Mouse (Mus musculus) MEL (cell line): ENCODE measurements at regions not wholly inside any gene's neighbourhood (a gene's known extent, or its start where the extent isn't known, plus 50 kb on each side); places are given as distances from the start of the nearest gene placed in this dataset.
A peak's percentile ranks its signal among the peaks of the same experiment; 100 is the strongest.

Experiments
- DNase-seq: peaks from one replicate; pipeline ENCODE4 v3.0.0; 2011; ENCODE audit warnings: low read depth, low spot score
- H3K27ac ChIP-seq: 2 replicates; pipeline ENCODE4 v1.5.1; 2012; ENCODE audit warnings: low read depth, mild to moderate bottlenecking, control low read depth, low read length, moderate library complexity; ENCODE audit not compliant: control insufficient read depth
- H3K27me3 ChIP-seq, 2 experiments: fragments of 150-350 bp in 1 of 2; sonication (generic) in 1 of 2; 2 replicates each; pipeline ENCODE4 v1.6.1; 2012; ENCODE audit warnings: low read length in 2 of 2, mild to moderate bottlenecking in 2 of 2, improper control_type of control experiment in 1 of 2, moderate library complexity in 1 of 2; ENCODE audit not compliant: insufficient read depth in 2 of 2, control insufficient read depth in 1 of 2
- H3K36me3 ChIP-seq, 2 experiments: 2 replicates each; pipeline ENCODE4 v1.6.1; 2012 to 2014; ENCODE audit warnings: low read length in 2 of 2, improper control_type of control experiment in 1 of 2, inconsistent platforms in 1 of 2, mild to moderate bottlenecking in 1 of 2; ENCODE audit not compliant: insufficient read depth in 2 of 2, control insufficient read depth in 1 of 2
- H3K4me1 ChIP-seq, 2 experiments: fragments of 150-350 bp in 1 of 2; sonication (generic) in 1 of 2; 2 replicates each; pipeline ENCODE4 v1.6.1; 2012; ENCODE audit warnings: low read length in 2 of 2, improper control_type of control experiment in 1 of 2, mild to moderate bottlenecking in 1 of 2; ENCODE audit not compliant: insufficient read depth in 2 of 2, control insufficient read depth in 1 of 2
- H3K4me3 ChIP-seq, 2 experiments: fragments of 150-350 bp in 1 of 2; sonication (generic) in 1 of 2; 2 replicates each; pipeline ENCODE4 v1.5.1; 2012; ENCODE audit warnings: low read depth in 2 of 2, low read length in 2 of 2, mild to moderate bottlenecking in 2 of 2, moderate library complexity in 2 of 2, control low read depth in 1 of 2, improper control_type of control experiment in 1 of 2; ENCODE audit not compliant: control insufficient read depth in 1 of 2, insufficient read depth in 1 of 2
- H3K79me2 ChIP-seq: 2 replicates; pipeline ENCODE4 v1.6.1; 2012; ENCODE audit warnings: mild to moderate bottlenecking, low read length, moderate library complexity; ENCODE audit not compliant: control insufficient read depth, poor library complexity, insufficient read depth
- H3K9ac ChIP-seq: 2 replicates; pipeline ENCODE4 v1.6.1; 2012; ENCODE audit warnings: low read depth, mild to moderate bottlenecking, control low read depth, low read length, moderate library complexity; ENCODE audit not compliant: control insufficient read depth, poor library complexity, severe bottlenecking
- H3K9me3 ChIP-seq: fragments of 150-350 bp; sonication (generic); replicated peaks from 2 replicates; pipeline ENCODE4 v1.6.1; 2012; ENCODE audit warnings: mild to moderate bottlenecking, low read length, improper control_type of control experiment, moderate library complexity; ENCODE audit not compliant: insufficient read depth
- E2F4 ChIP-seq: IDR thresholded peaks from 2 replicates; pipeline ENCODE4 v1.6.1; 2011; ENCODE audit warnings: low read depth, low read length, improper control_type of control experiment, borderline replicate concordance
- ELF1 ChIP-seq: IDR thresholded peaks from 2 replicates; pipeline ENCODE4 v1.6.1; 2014; ENCODE audit warnings: low read depth, mild to moderate bottlenecking, inconsistent platforms, low read length, improper control_type of control experiment, moderate library complexity
- EP300 ChIP-seq, 2 experiments: IDR thresholded peaks; 2 replicates each; pipeline ENCODE4 v1.6.1; 2011; ENCODE audit warnings: improper control_type of control experiment in 2 of 2, low read length in 2 of 2, low read depth in 1 of 2, mild to moderate bottlenecking in 1 of 2
- ETS1 ChIP-seq: IDR thresholded peaks from 2 replicates; pipeline ENCODE4 v1.6.1; 2012; ENCODE audit warnings: low read depth, mild to moderate bottlenecking, inconsistent platforms, low read length, improper control_type of control experiment, moderate library complexity
- GABPA ChIP-seq: IDR thresholded peaks from 2 replicates; pipeline ENCODE4 v1.6.1; 2012; ENCODE audit warnings: low read depth, mild to moderate bottlenecking, inconsistent platforms, low read length, improper control_type of control experiment, moderate library complexity
- GATA1 ChIP-seq: IDR thresholded peaks from 2 replicates; pipeline ENCODE4 v1.6.1; 2011; ENCODE audit warnings: low read depth, low read length, improper control_type of control experiment
- JUND ChIP-seq: IDR thresholded peaks from 2 replicates; pipeline ENCODE4 v1.6.1; 2011; ENCODE audit warnings: low read depth, mild to moderate bottlenecking, improper control_type of control experiment, low read length
- KAT2A ChIP-seq: conservative IDR thresholded peaks from 2 replicates; pipeline ENCODE4 v1.6.1; 2012; ENCODE audit warnings: low read depth, low read length, improper control_type of control experiment, inconsistent platforms
- MAFK ChIP-seq: IDR thresholded peaks from 2 replicates; pipeline ENCODE4 v1.6.1; 2011; ENCODE audit warnings: low read depth, mild to moderate bottlenecking, low read length, improper control_type of control experiment, borderline replicate concordance
- MAZ ChIP-seq: IDR thresholded peaks from 2 replicates; pipeline ENCODE4 v1.6.1; 2012; ENCODE audit warnings: low read depth, mild to moderate bottlenecking, inconsistent platforms, low read length, improper control_type of control experiment
- MEF2A ChIP-seq: IDR thresholded peaks from 2 replicates; pipeline ENCODE4 v1.6.1; 2014; ENCODE audit warnings: low read depth, mild to moderate bottlenecking, inconsistent platforms, low read length, improper control_type of control experiment; ENCODE audit not compliant: poor library complexity, insufficient replicate concordance, severe bottlenecking; ENCODE audit errors: extremely low read depth
- MXI1 ChIP-seq: IDR thresholded peaks from 2 replicates; pipeline ENCODE4 v1.6.1; 2011; ENCODE audit warnings: mild to moderate bottlenecking, low read depth, low read length, improper control_type of control experiment
- MYB ChIP-seq: IDR thresholded peaks from 2 replicates; pipeline ENCODE4 v1.6.1; 2011; ENCODE audit warnings: mild to moderate bottlenecking, low read depth, low read length, improper control_type of control experiment
- MYC ChIP-seq: IDR thresholded peaks from 2 replicates; pipeline ENCODE4 v1.6.1; 2011; ENCODE audit warnings: low read depth, mild to moderate bottlenecking, low read length, improper control_type of control experiment, moderate library complexity
- NELFE ChIP-seq: IDR thresholded peaks from 2 replicates; pipeline ENCODE4 v1.6.1; 2011; ENCODE audit warnings: low read depth, low read length, improper control_type of control experiment
- NRF1 ChIP-seq: IDR thresholded peaks from 2 replicates; pipeline ENCODE4 v1.6.1; 2014; ENCODE audit warnings: low read depth, mild to moderate bottlenecking, inconsistent platforms, low read length, improper control_type of control experiment, moderate library complexity; ENCODE audit not compliant: poor library complexity, insufficient read depth, severe bottlenecking
- POLR2A ChIP-seq, 2 experiments: IDR thresholded peaks; 2 replicates each; pipeline ENCODE4 v1.6.1; 2011 to 2012; ENCODE audit warnings: low read length in 2 of 2, mild to moderate bottlenecking in 2 of 2, control low read depth in 1 of 2, improper control_type of control experiment in 1 of 2, low read depth in 1 of 2, moderate library complexity in 1 of 2; ENCODE audit not compliant: control insufficient read depth in 1 of 2, insufficient read depth in 1 of 2, poor library complexity in 1 of 2
- POLR2AphosphoS2 ChIP-seq: IDR thresholded peaks from 2 replicates; pipeline ENCODE4 v1.6.1; 2011; ENCODE audit warnings: low read length, improper control_type of control experiment
- RAD21 ChIP-seq: IDR thresholded peaks from 2 replicates; pipeline ENCODE4 v1.6.1; 2011; ENCODE audit warnings: mild to moderate bottlenecking, low read depth, low read length, improper control_type of control experiment
- RCOR1 ChIP-seq: IDR thresholded peaks from 2 replicates; pipeline ENCODE4 v1.6.1; 2012; ENCODE audit warnings: low read depth, mild to moderate bottlenecking, inconsistent platforms, low read length, improper control_type of control experiment
- SMC3 ChIP-seq: IDR thresholded peaks from 2 replicates; pipeline ENCODE4 v1.6.1; 2011; ENCODE audit warnings: low read depth, low read length, improper control_type of control experiment
- TAL1 ChIP-seq: IDR thresholded peaks from 2 replicates; pipeline ENCODE4 v1.6.1; 2012; ENCODE audit warnings: mild to moderate bottlenecking, inconsistent platforms, low read length, moderate library complexity, mixed read lengths
- TCF12 ChIP-seq: IDR thresholded peaks from 2 replicates; pipeline ENCODE4 v1.6.1; 2014; ENCODE audit warnings: low read depth, mild to moderate bottlenecking, inconsistent platforms, low read length, improper control_type of control experiment, moderate library complexity
- USF1 ChIP-seq: IDR thresholded peaks from 2 replicates; pipeline ENCODE4 v1.6.1; 2014; ENCODE audit warnings: low read depth, mild to moderate bottlenecking, inconsistent platforms, low read length, improper control_type of control experiment, moderate library complexity
- USF2 ChIP-seq, 2 experiments: IDR thresholded peaks; 2 replicates each; pipeline ENCODE4 v1.6.1; 2011 to 2012; ENCODE audit warnings: improper control_type of control experiment in 2 of 2, low read length in 2 of 2, borderline replicate concordance in 1 of 2, inconsistent platforms in 1 of 2, low read depth in 1 of 2, mild to moderate bottlenecking in 1 of 2; ENCODE audit not compliant: insufficient read depth in 1 of 2
- ZC3H11A ChIP-seq: IDR thresholded peaks from 2 replicates; pipeline ENCODE4 v1.6.1; 2012; ENCODE audit warnings: low read depth, mild to moderate bottlenecking, inconsistent platforms, low read length, improper control_type of control experiment
- ZKSCAN1 ChIP-seq: IDR thresholded peaks from 2 replicates; pipeline ENCODE4 v1.6.1; 2012; ENCODE audit warnings: low read depth, mild to moderate bottlenecking, inconsistent platforms, low read length, improper control_type of control experiment, moderate library complexity
- ZMIZ1 ChIP-seq: IDR thresholded peaks from 2 replicates; pipeline ENCODE4 v1.6.1; 2012; ENCODE audit warnings: low read depth, mild to moderate bottlenecking, inconsistent platforms, low read length, improper control_type of control experiment, moderate library complexity
- ZNF384 ChIP-seq: IDR thresholded peaks from 2 replicates; pipeline ENCODE4 v1.6.1; 2012; ENCODE audit warnings: low read depth, mild to moderate bottlenecking, inconsistent platforms, low read length, improper control_type of control experiment

GRCm38 (mm10) chr19:32950252-32950651 lies 193.0 kb downstream of the Pten start:
- Histone ChIP-seq H3K9me3 (no peaks in the 10 kb centered on the region), H3K27ac (no peak overlapping the region), H3K4me3 (no peak overlapping the region), H3K9ac (no peak overlapping the region), H3K4me1 (peaks cover 17 to 36% of the 10 kb centered on the region in 2 experiments), H3K79me2 (no peaks in the 10 kb centered on the region), H3K27me3 (no peaks in the 10 kb centered on the region), H3K36me3 (peaks cover 0 to 28% of the 10 kb centered on the region in 2 experiments; a peak in 2 of 4 replicates)
- peak; percentile 85 for DNase-seq
- TF ChIP-seq ZC3H11A (no peak), ELF1 (no peak), POLR2A (IDR thresholded peaks at IDR 0.05; ENCODE audit: control insufficient read depth in 1 of 2, insufficient read depth in 1 of 2, low read depth in 1 of 2, low read length in 2 of 2, poor library complexity in 1 of 2) (no peak), POLR2AphosphoS2 (no peak), MYC (no peak), ZNF384 (no peak), ZMIZ1 (no peak), RAD21 (no peak), GABPA (no peak), RCOR1 (no peak), USF2 (IDR thresholded peaks at IDR 0.05; ENCODE audit: borderline replicate concordance in 1 of 2, insufficient read depth in 1 of 2, low read depth in 1 of 2, low read length in 2 of 2) (no peak), GATA1 (0 out of 2 replicates have a peak, but pooled peaks have one; percentile 16), MYB (no peak), MXI1 (no peak), KAT2A (no peak), ETS1 (peak; percentile 50; the same call in 1 of the 2 replicates), E2F4 (no peak), USF1 (peak; percentile 68; the same call in 1 of the 2 replicates), MAFK (no peak), TCF12 (no peak), SMC3 (no peak), EP300 (IDR thresholded peaks at IDR 0.05; ENCODE audit: low read depth in 1 of 2, low read length in 2 of 2) (peak; percentile 10 to 34; a peak in 1 of 4 replicates), TAL1 (no peak), MAZ (no peak), ZKSCAN1 (no peak), JUND (no peak), MEF2A (no peak), NRF1 (no peak), NELFE (no peak)
